In the genomic region with DNA sequence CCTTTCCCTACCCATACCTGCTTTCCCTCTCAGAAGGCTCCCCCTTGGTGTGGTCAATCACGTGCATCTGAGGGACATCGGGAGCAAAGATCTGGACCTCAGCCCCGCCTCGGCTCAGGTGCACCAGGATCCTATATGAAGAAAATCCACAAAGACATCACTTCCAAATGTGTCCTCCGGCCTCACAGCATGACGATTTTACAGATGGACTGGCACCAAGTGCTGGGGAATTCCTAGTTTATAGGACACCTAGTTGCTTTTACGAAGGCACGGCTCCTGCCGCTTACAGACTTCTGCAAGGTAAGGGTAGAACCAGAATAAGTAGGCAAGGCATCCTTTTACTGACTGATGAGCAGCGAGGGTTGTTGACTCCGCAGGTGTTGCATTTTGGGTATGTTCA, we compare ENCODE assay signal across 8 mouse cellular contexts. TPM values are rescaled to one million over a fixed set of nuclear protein-coding genes. Genes with fewer than 3 reads are reported as not detected.
A peak's percentile ranks its signal among the peaks of the same experiment; 100 is the strongest.
DNase-seq lines count a peak whose midpoint lies in the region; ATAC-seq and TF ChIP-seq lines count a peak whose summit lies in the region.

No protein-coding gene starts in this region.

- H3K9ac ChIP-seq in lung, embryonic 14.5 days, result peak overlapping the region; percentile 77
- H3K9ac ChIP-seq in intestine, embryonic 15.5 days, result peak overlapping the region; percentile 82
- H3K9ac ChIP-seq in neural tube, embryonic 13.5 days, result peak overlapping the region; percentile 89

- ATAC-seq in lung, embryonic 14.5 days (ENCODE audit: insufficient read depth), result no peak
- no peak for ATAC-seq in intestine, embryonic 15.5 days
- ATAC-seq in neural tube, embryonic 13.5 days (ENCODE audit: low read depth), result no peak
- no peak for ATAC-seq in granulocyte monocyte progenitor cell, adult 5-6 weeks (replicated peaks; ENCODE audit: poor library complexity, severe bottlenecking)
- ATAC-seq in inflammation-experienced regulatory T-cells, adult 6 months, result no peak

- H3K4me1 ChIP-seq in lung, embryonic 14.5 days (ENCODE audit: insufficient read depth), result peaks cover 6% of the 10 kb centered on the region; the same call in 1 of the 2 replicates
- H3K4me1 ChIP-seq in embryonic fibroblast, embryonic 13.5 days (ENCODE audit: control insufficient read depth, insufficient read depth, low read length), result 0 out of 2 replicates have a peak, but pooled peaks cover 7% of the 10 kb centered on the region
- peaks cover 14% of the 10 kb centered on the region for H3K4me1 ChIP-seq in intestine, embryonic 15.5 days (replicated peaks)
- H3K4me1 ChIP-seq in neural tube, embryonic 13.5 days (replicated peaks), result peaks cover 29% of the 10 kb centered on the region

- no peak for TF ChIP-seq POLR2A in embryonic fibroblast, embryonic 13.5 days (IDR thresholded peaks at IDR 0.05; ENCODE audit: low read depth, low read length)

- H3K36me3 ChIP-seq in lung, embryonic 14.5 days (ENCODE audit: insufficient read depth), result peaks cover 72% of the 10 kb centered on the region
- peaks cover 35% of the 10 kb centered on the region for H3K36me3 ChIP-seq in intestine, embryonic 15.5 days
- peaks cover 68% of the 10 kb centered on the region for H3K36me3 ChIP-seq in neural tube, embryonic 13.5 days

- no peaks in the 10 kb centered on the region for H3K9me3 ChIP-seq in lung, embryonic 14.5 days (ENCODE audit: low read depth, low read length)
- H3K9me3 ChIP-seq in intestine, embryonic 15.5 days, result no peaks in the 10 kb centered on the region
- H3K9me3 ChIP-seq in neural tube, embryonic 13.5 days, result no peaks in the 10 kb centered on the region

- WGBS in lung, embryonic 14.5 days, result 82% methylated on average over 11 of the region's 11 CpGs
- 82% methylated on average over 11 of the region's 11 CpGs for WGBS in intestine, embryonic 15.5 days
- WGBS in neural tube, embryonic 13.5 days, result 87% methylated on average over 11 of the region's 11 CpGs

- no peak overlapping the region for H3K27ac ChIP-seq in lung, embryonic 14.5 days (ENCODE audit: low read depth)
- H3K27ac ChIP-seq in embryonic fibroblast, embryonic 13.5 days (ENCODE audit: insufficient read depth, low read length), result no peak overlapping the region
- no peak overlapping the region for H3K27ac ChIP-seq in intestine, embryonic 15.5 days
- no peak overlapping the region for H3K27ac ChIP-seq in neural tube, embryonic 13.5 days (replicated peaks)

- no peaks in the 10 kb centered on the region for H3K27me3 ChIP-seq in lung, embryonic 14.5 days (ENCODE audit: insufficient read depth, low read length)
- H3K27me3 ChIP-seq in intestine, embryonic 15.5 days (replicated peaks), result no peaks in the 10 kb centered on the region
- H3K27me3 ChIP-seq in neural tube, embryonic 13.5 days, result no peaks in the 10 kb centered on the region

- H3K4me2 ChIP-seq in lung, embryonic 14.5 days, result peak overlapping the region; percentile 83
- peak overlapping the region; percentile 65 for H3K4me2 ChIP-seq in intestine, embryonic 15.5 days (replicated peaks)
- peak overlapping the region; percentile 84 for H3K4me2 ChIP-seq in neural tube, embryonic 13.5 days

- TF ChIP-seq CTCF in lung, embryonic 14.5 days (IDR thresholded peaks at IDR 0.05; ENCODE audit: low read depth), result no peak
- no peak for TF ChIP-seq CTCF in embryonic fibroblast, embryonic 13.5 days (IDR thresholded peaks at IDR 0.05; ENCODE audit: borderline replicate concordance, insufficient read depth, low read length)

- H3K4me3 ChIP-seq in lung, embryonic 14.5 days (ENCODE audit: low read depth, low read length), result peak overlapping the region; percentile 86
- peak overlapping the region; percentile 70 for H3K4me3 ChIP-seq in embryonic fibroblast, embryonic 13.5 days (ENCODE audit: insufficient read depth, low read length)
- peak overlapping the region; percentile 82 for H3K4me3 ChIP-seq in intestine, embryonic 15.5 days (replicated peaks)
- peak overlapping the region; percentile 80 for H3K4me3 ChIP-seq in neural tube, embryonic 13.5 days

- DNase-seq in lung, embryonic 14.5 days, result no peak
- no peak for DNase-seq in lung, postnatal 4 days
- DNase-seq in yolk sac, embryonic 10.5 days (ENCODE audit: low spot score), result no peak

RNA-seq across cellular contexts. Expression of gene D10Jhu81e, which starts 0.8 kb away (rescaled TPM):
- 16.7 and 19.7 TPM in 2 replicates for polyA plus RNA-seq in lung, embryonic 14.5 days (2014; fragmentation: Nextera tagmentation; extraction: Ambion mirVana)
- polyA plus RNA-seq in embryonic fibroblast, embryonic 13.5 days (2011; ENCODE audit: insufficient read length, low read depth, missing spikeins), result 26.5 and 28.8 TPM in 2 replicates
- 34.9 and 37.2 TPM in 2 replicates for polyA plus RNA-seq in intestine, embryonic 15.5 days (2015; fragmentation: Nextera tagmentation; extraction: Ambion mirVana)
- polyA plus RNA-seq in neural tube, embryonic 13.5 days (2015; fragmentation: Nextera tagmentation; extraction: Ambion mirVana), result 20.8 and 22.5 TPM in 2 replicates
- total RNA-seq in granulocyte monocyte progenitor cell, adult 5-6 weeks (2014; fragmentation: Nextera tagmentation), result 44.6 and 52.8 TPM in 2 replicates
- 76.3 and 84.9 TPM in 2 replicates for total RNA-seq in granulocyte monocyte progenitor cell, adult 5-6 weeks (2017)
- polyA plus RNA-seq in inflammation-experienced regulatory T-cells, adult 6 months (2017; shearing (Covaris generic)), result 10 to 100 TPM in 2 of 3 experiments, 1 to 10 TPM in 1; 7.9 to 44.8 (median 39.6) TPM

RNA-seq across cellular contexts. Expression of gene Pwp2, which starts 16.2 kb away (rescaled TPM):
- 20.8 and 21.8 TPM in 2 replicates for polyA plus RNA-seq in lung, embryonic 14.5 days (2014; fragmentation: Nextera tagmentation; extraction: Ambion mirVana)
- polyA plus RNA-seq in embryonic fibroblast, embryonic 13.5 days (2011; ENCODE audit: insufficient read length, low read depth, missing spikeins), result 9.1 and 10.8 TPM in 2 replicates
- polyA plus RNA-seq in intestine, embryonic 15.5 days (2015; fragmentation: Nextera tagmentation; extraction: Ambion mirVana), result 17.5 and 17.7 TPM in 2 replicates
- 15.2 and 15.8 TPM in 2 replicates for polyA plus RNA-seq in neural tube, embryonic 13.5 days (2015; fragmentation: Nextera tagmentation; extraction: Ambion mirVana)
- total RNA-seq in granulocyte monocyte progenitor cell, adult 5-6 weeks (2014; fragmentation: Nextera tagmentation), result 17.2 and 17.9 TPM in 2 replicates
- total RNA-seq in granulocyte monocyte progenitor cell, adult 5-6 weeks (2017), result 22.9 and 27.0 TPM in 2 replicates
- 10 to 100 TPM in 2 of 3 experiments, 1 to 10 TPM in 1; 7.9 to 13.5 (median 11.9) TPM for polyA plus RNA-seq in inflammation-experienced regulatory T-cells, adult 6 months (2017; shearing (Covaris generic))
